Mouse (Mus musculus) regulatory T cell (primary cell): ENCODE data around the gene Mast3.
"Not testable (repeated sequence)": the region's sequence is repeated elsewhere in the genome, so short reads cannot be mapped to it uniquely, and the experiment has no call there.

ENCODE experiments used
- in situ Hi-C: fragments of 300-600 bp; cut with MboI, MseI; formaldehyde crosslinking; loops from one replicate; pipeline ENCODE4 v1.15.1; 2025; ENCODE audit warnings: high pct_unique_total_duplicates

Mast3 gene

DNA sequence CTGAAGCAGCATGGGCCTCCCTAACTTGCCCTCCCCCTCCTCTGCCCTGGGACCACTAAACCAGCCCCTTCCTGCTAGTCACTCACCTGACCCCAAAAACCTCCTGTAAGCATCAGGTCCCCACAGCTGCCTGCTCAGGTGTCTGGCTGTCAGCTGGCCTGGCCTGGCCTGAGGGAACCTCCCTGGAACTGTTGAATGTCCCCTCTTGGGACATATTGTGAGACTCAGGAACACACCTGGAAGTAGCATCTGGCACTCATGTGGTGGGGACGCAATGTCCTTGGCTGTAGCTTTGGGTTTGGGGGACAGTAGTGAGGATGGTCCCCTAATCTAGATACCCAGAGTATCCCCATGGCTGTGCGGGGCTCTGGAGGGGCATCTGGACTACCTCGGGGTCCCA, 29.2 kb upstream of the Mast3 start:
- in situ Hi-C loops = no loop called here

- in situ Hi-C loops = no loop called here
Measured at GRCm38 (mm10) chr8:70833520-70833919, 28.7 kb upstream of the Mast3 start.

GRCm38 (mm10) chr8:70833018-70833482, 28.2 kb upstream of the Mast3 start:
- in situ Hi-C loops = no loop called here

GRCm38 (mm10) chr8:70832371-70832770, 27.5 kb upstream of the Mast3 start:
- in situ Hi-C loops = no loop called here

GRCm38 (mm10) chr8:70831517-70831916, 26.7 kb upstream of the Mast3 start:
- in situ Hi-C loops = no loop called here

GRCm38 (mm10) chr8:70827796-70828195, 22.9 kb upstream of the Mast3 start:
- in situ Hi-C loops = loop anchor here (5.0 kb wide), 1 partner anchor 115 kb away; no protein-coding TSS in a partner anchor

DNA sequence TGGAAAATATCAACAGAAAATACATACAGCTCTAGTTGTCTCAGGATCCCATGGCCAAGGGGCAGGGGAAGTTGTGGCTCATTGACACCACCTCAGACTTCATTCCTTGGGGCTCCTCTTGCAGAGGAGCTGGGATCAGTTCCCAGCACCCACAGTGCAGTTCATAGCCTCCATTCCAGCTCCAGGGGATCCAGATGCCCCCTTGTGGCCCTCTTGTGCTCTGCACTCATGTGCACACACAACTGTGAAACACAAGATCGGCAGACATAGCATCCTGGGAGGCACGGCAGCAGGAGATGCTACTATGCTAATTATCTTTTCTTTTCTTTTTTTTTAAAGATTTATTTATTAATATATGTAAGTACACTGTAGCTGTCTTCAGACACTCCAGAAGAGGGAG, 22.2 kb upstream of the Mast3 start:
- in situ Hi-C loops = loop anchor here (5.0 kb wide), 1 partner anchor 115 kb away; no protein-coding TSS in a partner anchor

GRCm38 (mm10) chr8:70825816-70826215, 21.0 kb upstream of the Mast3 start:
- in situ Hi-C loops = loop anchor here (5.0 kb wide), 1 partner anchor 114 kb away; no protein-coding TSS in a partner anchor

- in situ Hi-C loops = no loop called here
Measured at GRCm38 (mm10) chr8:70823802-70824201, 18.9 kb upstream of the Mast3 start.

DNA sequence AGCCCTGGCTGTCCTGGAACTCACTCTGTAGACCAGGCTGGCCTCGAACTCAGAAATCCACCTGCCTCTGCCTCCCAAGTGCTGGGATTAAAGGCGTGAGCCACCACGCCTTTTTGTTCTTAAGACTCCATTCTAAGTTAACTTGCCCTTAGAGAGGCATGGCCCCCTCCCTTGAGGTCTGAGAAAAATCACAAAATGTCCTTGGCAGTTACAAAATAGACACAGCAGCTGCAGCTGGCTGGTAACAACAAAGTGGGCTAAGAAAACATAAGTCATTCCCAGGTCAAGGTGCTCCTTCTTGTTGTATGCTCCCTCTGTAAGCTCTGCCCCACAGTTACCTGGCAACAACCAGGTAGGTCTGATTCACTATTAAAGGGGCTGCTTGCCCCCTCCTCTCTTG, 17.7 kb upstream of the Mast3 start:
- in situ Hi-C loops = not testable (repeated sequence)

GRCm38 (mm10) chr8:70821992-70822391, 17.1 kb upstream of the Mast3 start:
- in situ Hi-C loops = no loop called here

DNA sequence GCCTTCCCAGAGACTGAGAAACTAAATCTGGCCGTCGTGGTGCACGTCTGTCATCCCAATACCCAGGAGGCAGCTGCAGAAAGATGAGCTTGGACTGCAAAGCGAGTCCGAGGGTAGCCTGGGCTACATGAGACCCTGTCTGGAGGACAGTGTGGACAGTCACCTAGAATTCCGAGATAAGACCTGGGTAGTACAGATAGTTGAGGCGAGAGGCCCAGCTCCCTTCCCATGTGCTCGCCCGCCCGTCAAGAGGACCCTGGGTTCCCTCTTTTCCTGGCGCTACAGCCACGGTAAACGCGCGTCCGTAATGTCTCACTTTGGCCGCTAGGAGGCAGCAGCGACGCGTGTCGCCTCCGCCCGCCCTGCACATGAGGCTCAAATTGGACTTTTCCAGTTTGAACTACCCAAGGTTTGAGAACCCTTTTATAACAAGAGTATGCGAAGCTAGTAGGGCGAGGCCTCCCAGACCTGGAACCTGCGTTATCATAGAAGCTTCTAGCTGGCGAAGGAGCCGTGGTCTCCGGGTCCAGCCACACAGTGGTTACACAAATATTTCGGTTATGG, 16.6 kb upstream of the Mast3 start:
- in situ Hi-C loops = no loop called here

DNA sequence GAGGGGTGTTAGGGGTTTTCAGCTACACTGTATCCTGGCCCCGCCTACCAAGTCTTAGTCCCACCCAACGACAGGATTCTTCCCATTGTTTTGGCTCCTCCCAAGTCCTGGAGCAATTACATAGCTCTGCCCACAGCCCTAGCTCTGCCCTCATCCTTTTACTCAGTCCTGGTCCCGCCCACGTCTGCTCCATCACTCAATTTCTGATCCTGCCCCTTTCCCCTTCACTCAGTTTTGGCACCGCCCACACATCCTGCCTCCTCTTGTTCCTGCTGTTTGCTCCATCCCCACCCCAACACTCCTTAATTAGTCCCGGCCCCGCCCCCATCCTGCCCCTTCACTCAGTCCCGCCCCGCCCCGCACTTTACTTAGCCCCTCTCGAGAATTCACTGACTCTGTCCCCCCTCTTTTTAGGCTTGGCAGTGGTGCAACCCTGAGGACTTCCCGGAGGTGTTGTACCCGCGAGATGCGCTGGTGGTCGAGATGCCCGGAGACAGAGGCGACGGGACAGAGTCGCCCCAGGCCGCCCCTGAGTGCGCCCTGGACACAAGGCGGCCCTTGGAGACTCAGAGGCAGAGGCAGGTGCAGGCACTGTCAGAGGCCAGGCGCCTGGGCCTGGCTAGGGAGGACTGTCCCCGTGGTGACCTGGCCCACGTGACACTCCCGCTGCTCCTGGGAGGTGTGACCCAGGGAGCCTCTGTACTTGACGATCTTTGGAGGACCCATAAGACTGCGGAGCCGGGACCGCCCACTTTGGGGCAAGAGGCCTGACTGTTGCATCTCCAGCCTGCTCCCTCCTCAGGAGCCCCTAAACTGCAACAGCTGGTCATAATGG, 15.5 kb upstream of the Mast3 start:
- in situ Hi-C loops = no loop called here

DNA sequence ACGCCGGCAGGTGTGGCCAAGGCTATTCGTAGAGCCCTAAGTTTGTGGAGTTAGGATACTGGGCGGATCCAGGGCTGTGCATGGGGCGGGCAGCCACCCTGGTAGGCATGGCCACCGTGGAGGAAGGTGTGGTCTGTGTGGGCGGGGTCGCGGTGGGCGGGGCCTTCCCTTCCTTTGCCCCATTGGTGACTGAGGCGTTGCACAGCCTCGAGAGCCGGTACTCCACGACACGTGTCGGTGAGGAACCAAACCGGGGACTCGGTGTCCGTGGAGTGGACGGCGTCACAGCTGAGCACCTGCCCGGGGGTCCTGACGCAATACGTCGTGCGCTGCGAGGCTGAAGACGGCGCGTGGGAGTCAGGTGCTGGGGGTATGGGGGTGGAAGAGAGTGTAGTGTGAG, 11.8 kb upstream of the Mast3 start:
- in situ Hi-C loops = no loop called here

DNA sequence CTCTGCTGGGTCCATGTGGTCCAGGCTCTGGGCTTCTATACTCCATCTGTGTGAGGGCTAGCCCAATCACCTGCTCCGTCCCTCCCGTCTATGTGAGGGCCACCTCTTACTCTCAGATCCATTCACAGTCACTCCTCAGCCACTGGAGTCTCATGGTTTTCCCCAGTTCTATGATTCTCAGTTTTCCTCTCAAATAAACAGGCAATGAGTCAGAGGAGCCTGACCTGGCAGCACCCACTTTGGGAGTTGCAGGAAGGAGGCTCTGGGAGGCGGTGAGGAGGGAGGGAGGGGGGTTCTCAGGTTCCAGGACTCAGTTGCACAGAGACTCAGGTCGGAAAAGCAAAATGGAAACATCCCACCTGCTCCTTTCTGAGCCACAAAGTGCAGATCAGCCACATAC, 8.0 kb upstream of the Mast3 start:
- in situ Hi-C loops = no loop called here

DNA sequence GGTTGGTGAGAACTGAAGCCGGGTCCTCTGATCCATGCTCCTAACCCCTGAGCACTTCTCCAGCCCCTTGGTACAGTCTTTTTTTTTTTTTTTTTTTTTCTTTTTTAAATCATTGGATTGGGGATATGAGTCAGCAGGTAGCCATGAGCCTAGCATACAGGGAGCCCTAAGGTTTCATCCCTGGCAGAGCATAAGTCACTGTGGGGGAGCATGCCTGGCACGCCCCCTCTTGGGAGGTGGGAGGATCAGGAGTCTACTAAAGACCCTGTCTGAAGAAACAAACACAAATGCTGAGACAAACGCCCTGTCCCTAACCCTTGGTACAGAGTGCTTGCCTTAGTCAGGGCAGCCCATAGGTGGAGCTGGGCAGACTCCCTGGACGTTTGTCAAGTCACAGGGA, 7.2 kb upstream of the Mast3 start:
- in situ Hi-C loops = no loop called here

DNA sequence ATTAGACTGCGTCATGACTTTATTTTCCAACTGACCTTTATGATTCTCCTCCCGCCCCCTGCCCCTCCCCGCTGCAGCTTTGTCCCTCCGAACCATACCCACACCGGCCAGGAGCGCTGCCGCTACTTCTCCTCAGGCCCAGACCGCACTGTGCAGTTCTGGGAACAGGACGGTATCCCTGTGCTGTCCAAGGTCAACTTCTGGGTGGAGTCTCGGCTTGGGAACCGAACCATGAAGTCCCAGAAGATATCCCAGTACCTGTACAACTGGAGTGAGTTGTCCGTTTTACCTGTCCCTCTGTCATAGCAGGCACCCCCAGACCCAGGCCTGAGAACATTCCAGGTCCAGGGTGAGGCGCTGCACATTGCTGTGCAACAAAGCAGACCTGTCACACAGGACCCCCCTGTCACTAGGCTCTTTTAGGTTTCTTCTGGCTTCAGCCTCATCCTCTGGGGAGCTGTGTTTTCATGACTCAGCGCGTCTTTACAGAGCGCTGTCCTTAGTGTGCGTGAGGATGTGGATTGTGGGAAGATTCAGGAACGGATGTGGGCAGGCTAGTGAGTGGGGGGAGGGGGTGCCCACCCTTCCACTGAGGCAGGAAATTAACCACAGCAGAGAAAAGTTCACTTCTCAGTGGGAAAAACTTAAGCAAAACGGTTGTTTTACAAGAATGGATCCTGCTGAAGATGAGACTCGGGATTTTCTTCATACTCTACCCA, 6.3 kb upstream of the Mast3 start:
- in situ Hi-C loops = no loop called here

DNA sequence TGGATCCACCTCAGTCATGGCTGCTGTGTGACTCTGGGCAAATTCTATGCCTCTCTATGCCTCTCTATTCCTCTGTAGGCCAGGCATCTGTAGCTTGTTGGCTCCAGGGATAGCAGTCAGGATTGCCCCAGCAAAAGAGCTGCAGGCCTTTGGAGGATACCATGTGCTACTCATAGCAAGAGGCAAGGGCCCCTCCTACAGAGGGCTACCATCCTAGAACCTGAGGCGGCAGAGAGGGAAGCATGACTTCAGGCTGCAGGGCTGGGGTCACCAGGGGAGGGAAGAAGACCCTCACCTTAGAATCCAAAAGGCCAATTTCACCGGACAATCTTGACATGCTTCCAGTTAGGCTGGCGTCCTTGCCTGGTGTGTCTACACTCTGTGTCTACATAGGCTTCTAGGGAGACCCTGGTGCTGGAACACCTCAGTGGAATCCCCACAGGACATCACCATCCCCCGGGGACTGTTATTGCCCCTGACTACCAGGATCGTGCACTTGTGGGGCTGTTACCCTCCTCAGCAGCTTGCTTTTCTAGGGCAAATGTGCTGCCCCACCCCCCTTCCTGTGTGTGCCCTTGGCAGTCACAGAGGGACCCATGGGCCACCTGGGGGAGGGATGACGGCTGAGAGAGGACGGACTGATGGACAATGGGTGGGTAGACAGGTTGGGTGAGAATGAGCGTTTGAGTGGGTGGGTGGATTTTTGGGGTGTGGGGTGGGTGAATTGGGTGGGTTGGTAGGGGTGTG, 4.3 kb upstream of the Mast3 start:
- in situ Hi-C loops = no loop called here

DNA sequence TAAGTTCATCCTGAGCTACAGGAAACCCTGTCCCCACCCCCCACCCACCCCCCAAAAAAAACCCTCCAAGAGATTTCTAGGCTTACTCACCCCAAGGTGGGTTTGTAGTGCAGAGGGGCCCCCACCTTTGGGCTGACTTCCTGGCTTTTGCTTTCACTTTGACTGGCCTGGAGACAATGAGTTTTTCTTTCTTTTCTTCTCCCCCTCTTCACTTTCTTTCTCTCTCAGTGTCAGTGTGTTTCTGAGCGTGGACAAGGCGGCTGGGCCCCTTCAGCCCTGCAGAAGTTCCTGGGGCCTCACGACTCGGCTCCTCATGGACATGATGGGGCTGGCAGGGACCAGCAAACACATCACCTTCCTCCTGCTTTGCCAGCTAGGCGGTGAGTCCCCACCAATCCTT, 3.4 kb upstream of the Mast3 start, which contains the start of gene Il12rb1:
TSS of gene Il12rb1 (plus strand) at position 211 of the 400 bp plus-strand sequence.
- in situ Hi-C loops = no loop called here

DNA sequence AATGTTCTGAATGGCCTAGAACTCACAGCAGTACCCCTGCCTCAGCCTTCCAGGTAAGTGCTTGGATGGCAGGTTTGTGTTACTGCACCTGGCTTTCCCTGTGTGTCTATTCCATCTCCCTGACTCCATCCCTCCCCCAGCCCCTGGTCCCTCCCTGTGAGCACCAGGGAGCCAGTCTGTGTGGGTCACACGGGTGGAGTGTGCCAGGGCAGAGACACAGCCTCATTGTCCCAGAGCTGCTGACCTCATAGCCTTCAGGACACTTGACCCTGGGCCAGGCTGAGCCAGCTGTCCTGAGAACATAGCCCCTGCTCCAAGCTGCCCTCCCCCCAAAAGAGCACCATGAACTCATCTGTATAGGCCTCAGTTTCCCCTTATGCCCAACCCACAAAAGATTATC, 2.5 kb upstream of the Mast3 start:
- in situ Hi-C loops = no loop called here

DNA sequence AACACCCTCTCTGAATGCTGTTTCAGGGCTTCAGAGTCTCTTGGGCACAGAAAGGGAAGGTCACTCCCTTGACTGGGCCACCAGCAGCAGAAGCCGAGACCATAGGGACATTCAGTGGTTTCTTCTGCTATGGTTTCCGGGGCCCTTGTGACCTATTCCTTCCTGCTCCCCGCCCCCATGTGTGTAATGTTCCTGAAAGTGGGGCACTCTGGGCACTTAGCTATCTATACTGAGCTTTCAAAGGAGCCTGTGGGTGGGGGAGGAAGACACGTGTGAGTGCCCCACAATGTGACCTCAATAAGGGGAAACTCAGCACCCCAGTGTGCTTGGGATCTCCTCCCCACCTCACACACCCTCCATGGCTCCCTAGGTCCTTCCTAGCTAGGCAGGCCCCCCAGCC, 1.7 kb upstream of the Mast3 start:
- in situ Hi-C loops = no loop called here
